Mouse (Mus musculus) activated CD4-positive, CD25-positive, alpha-beta regulatory T cell, adult 9 weeks (primary cell): Measurements from ENCODE around the gene Ppp1r10. TPM values are rescaled to one million over a fixed set of nuclear protein-coding genes. Genes with fewer than 3 reads are reported as not detected.

Source experiments
- polyA plus RNA-seq: library from polyadenylated mRNA; unstranded; fragments of 100-300 nt; shearing (Covaris generic); gene quantifications from one replicate; pipeline ENCODE4 v1.2.1, GENCODE M21; 2017

The Ppp1r10 gene
- polyA plus RNA-seq: 62.6 TPM

DNA sequence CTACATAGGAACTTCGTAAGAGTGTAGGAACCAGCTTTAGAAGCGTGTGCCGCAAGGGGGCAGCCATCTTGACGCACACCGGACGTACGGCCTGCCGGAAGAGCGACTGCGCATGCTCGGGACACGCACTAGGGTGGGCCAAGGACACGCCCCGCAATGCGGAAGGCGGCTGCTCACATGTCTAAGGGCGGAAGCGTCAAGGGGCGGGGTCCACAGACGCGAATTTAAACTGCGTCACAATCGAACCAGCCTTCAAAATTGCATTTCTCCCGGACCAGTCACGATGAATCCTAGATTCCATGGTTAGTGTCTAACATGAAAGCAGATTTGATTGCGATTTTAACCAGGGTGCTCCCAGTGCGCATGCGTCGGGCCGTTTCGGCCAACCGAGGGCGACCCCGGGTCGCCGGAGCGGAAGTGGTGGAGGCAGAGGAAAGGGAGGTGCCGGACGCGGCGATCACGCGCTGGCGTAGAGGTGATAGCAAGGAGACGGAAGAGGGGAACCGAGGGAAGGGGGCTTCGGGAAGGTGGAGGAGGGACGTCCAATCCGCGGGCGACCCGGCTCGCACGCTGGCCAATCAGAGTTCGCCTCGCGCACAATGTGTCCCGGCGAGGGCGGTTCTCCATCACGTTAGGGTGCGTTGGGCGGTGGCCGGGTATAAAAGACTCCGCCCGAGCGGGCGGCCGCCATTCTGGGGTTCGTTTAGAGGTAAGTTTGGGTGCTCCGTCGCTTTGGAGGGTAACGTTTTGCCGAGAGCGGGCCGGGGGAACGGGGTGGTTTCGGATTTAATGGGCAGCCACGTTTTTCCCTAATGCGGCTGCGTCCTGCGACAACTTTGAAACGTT lies at the start of gene Ppp1r10, which contains the start of gene Mrps18b:
Ppp1r10 (plus strand) TSS at position 138 of the 846 bp plus-strand sequence.
Mrps18b (minus strand) TSS at position 93 of the 846 bp plus-strand sequence.

GRCm38 (mm10) chr17:35879245-35880057 lies 36.8 kb upstream of the Ppp1r10 start, which contains the start of gene Dhx16:
TSS of gene Dhx16 (plus strand) at chr17:35879819.

GRCm38 (mm10) chr17:35896781-35897643 lies 19.2 kb upstream of the Ppp1r10 start, which contains the start of gene 2310061I04Rik:
TSS of gene 2310061I04Rik (minus strand) at chr17:35897431.

DNA sequence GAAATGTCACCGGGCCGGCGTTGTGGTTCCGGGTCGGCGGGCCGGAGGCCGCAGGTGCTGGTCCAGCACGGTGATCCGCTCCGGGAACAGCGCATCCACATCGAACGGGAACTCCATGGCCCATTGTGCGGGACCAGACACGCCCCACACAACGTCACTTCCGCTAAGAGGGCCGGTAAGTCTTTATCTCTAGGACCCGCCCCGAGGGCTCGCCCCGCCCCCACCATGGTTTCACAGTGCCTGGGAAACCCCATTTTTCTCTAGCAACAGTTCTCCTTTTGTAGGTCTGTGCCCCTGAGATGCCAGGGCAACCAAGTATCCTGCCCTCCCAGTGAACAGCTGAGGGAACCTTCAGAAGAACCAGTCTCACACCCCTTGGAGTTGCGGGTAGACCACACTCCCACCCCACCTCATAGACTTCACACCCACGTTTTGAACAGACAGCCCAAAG lies 6.3 kb upstream of the Ppp1r10 start, which contains the start of gene Atat1:
Atat1 (minus strand) TSS at position 157 of the 451 bp plus-strand sequence.

GRCm38 (mm10) chr17:35969418-35970389 lies 53.5 kb downstream of the Ppp1r10 start, which contains the start of gene Abcf1:
TSS of gene Abcf1 (minus strand) at chr17:35969761.

DNA sequence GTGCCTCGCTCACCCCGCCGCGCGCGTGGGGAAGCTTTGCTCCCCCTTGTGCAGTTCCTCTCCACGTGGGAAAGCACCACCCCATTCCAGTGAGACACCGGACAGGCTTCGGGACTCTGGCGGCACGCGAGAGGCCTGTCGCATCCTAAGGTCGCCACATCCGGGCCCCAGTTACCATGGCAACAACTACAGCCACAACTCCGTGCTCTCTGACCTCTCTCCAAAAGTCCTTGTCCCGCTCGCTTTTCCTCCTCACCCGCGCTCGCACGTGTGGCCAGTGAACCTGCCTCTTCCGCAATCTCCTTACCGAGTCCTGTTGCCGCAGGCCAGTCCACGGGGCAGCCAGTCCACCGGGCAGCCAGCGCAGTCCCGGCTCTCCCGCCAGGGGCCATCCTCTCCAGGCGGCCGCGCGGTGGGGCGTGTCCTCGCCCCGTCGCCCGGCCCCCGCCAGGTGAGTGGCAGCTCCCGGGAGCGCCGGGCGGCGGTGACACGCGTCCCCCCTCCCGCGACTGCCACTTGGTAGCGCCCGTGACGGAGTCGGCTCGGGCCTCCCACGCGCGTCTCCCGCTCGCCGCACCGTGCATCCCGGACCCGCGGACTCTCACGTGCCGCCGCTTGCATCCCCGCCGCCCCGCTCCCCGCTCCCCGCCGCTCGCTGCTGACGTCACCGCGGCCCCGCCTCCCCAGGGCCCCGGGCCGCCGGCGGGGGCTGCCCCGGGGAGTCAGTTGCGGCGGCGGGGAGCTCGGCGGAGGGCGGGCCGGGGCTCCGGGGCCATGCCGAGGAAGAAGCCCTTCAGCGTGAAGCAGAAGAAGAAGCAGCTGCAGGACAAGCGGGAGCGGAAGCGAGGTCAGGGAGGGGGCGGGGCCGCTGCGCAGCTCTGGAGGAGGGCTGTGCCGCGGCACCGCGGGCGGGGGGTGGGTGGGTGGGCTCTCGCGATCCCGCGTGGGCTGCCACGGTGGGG lies 63.4 kb downstream of the Ppp1r10 start, which contains the start of the genes Gnl1 and Prr3:
Gnl1 (plus strand) TSS at position 451 of the 962 bp plus-strand sequence.
Prr3 (minus strand) TSS at position 836 of the 962 bp plus-strand sequence.

Other genes starting within 250 kb of the Ppp1r10 start
- gene Vars2, start 248.8 kb upstream of the Ppp1r10 start, polyA plus RNA-seq: 35.4 TPM
- 29.3 TPM for gene Gtf2h4, start 242.7 kb upstream of the Ppp1r10 start, polyA plus RNA-seq
- 4.8 TPM for gene Ddr1, start 211.8 kb upstream of the Ppp1r10 start, polyA plus RNA-seq
- 0.89 TPM for gene Ier3, start 94.8 kb upstream of the Ppp1r10 start, polyA plus RNA-seq
- 48.6 TPM for gene Flot1, start 93.2 kb upstream of the Ppp1r10 start, polyA plus RNA-seq
- 154 TPM for gene Tubb5, start 78.1 kb upstream of the Ppp1r10 start, polyA plus RNA-seq
- gene Mdc1, start 74.9 kb upstream of the Ppp1r10 start, polyA plus RNA-seq: 17.8 TPM
- gene Nrm, start 55.1 kb upstream of the Ppp1r10 start, polyA plus RNA-seq: 27.3 TPM
- gene Ppp1r18, start 50.8 kb upstream of the Ppp1r10 start, polyA plus RNA-seq: 596 TPM
- gene Dhx16, start 36.6 kb upstream of the Ppp1r10 start, polyA plus RNA-seq: 28.1 TPM
- 28.9 TPM for gene 2310061I04Rik, start 19.0 kb upstream of the Ppp1r10 start, polyA plus RNA-seq
- gene Atat1, start 6.4 kb upstream of the Ppp1r10 start, polyA plus RNA-seq: 28.4 TPM
- 77.6 TPM for gene Mrps18b, start within 50 bp of the Ppp1r10 start, polyA plus RNA-seq
- gene Abcf1, start 53.3 kb downstream of the Ppp1r10 start, polyA plus RNA-seq: 162 TPM
- 16.1 TPM for gene Gnl1, start 63.4 kb downstream of the Ppp1r10 start, polyA plus RNA-seq
- gene Prr3, start 63.8 kb downstream of the Ppp1r10 start, polyA plus RNA-seq: 20.4 TPM
- gene H2-T24, start 104.1 kb downstream of the Ppp1r10 start, polyA plus RNA-seq: 27.0 TPM
- 848 TPM for gene H2-T23, start 116.4 kb downstream of the Ppp1r10 start, polyA plus RNA-seq
- 263 TPM for gene H2-T22, start 126.3 kb downstream of the Ppp1r10 start, polyA plus RNA-seq
- gene Gm6034, start 126.5 kb downstream of the Ppp1r10 start, polyA plus RNA-seq: 0.56 TPM
- not detected for gene Gm11127, start 141.9 kb downstream of the Ppp1r10 start, polyA plus RNA-seq
- gene Gm19684, start 205.2 kb downstream of the Ppp1r10 start, polyA plus RNA-seq: 1.3 TPM
- not detected for gene Gm7030, start 213.0 kb downstream of the Ppp1r10 start, polyA plus RNA-seq